13 mouse cellular contexts compared by ENCODE assay signal in genomic region chr15:61308936-61309335, GRCm38 (mm10).
DNase-seq lines count a peak whose midpoint lies in the region; ATAC-seq and TF ChIP-seq lines count a peak whose summit lies in the region.
"Had no signal": no experiment of that assay in that cellular context is flagged by ENCODE, and none has a peak within 500 bp of the region (broad histone marks: within the 10 kb centered on the region; RNA-seq: fewer than 3 reads in every experiment).

No protein-coding gene starts in this region.

- no peak for ATAC-seq in heart, embryonic 11.5 days (replicated peaks; ENCODE audit: insufficient number of reproducible peaks, low FRiP score, low TSS enrichment)
- ATAC-seq: intestine, embryonic 15.5 days had no signal

- no peak overlapping the region for H3K4me3 ChIP-seq in heart, adult 2 months
- H3K4me3 ChIP-seq in heart, embryonic 11.5 days (ENCODE audit: low read depth, low read length), result no peak overlapping the region
- H3K4me3 ChIP-seq: intestine, embryonic 15.5 days; lung, embryonic 15.5 days had no signal

- H3K4me2 ChIP-seq in heart, embryonic 11.5 days, result no peak overlapping the region
- H3K4me2 ChIP-seq: intestine, embryonic 15.5 days; lung, embryonic 15.5 days had no signal

- TF ChIP-seq POLR2A in heart, adult 2 months (IDR thresholded peaks at IDR 0.05; ENCODE audit: insufficient read depth, low read depth, low read length), result no peak

- peak; percentile 51; the same call in 1 of the 2 replicates for TF ChIP-seq EP300 in heart, adult 2 months (IDR thresholded peaks at IDR 0.05; ENCODE audit: insufficient read depth, low read depth, low read length)

- peak; percentile 33 to 53 for DNase-seq in heart, adult 2 months
- peak; percentile 83 for DNase-seq in adrenal gland, postnatal 10 days
- peak; percentile 58 for DNase-seq in heart, postnatal 25 days (ENCODE audit: low spot score)
- peak; percentile 89 for DNase-seq in lung, postnatal 36 days
- no peak for DNase-seq in left cerebral cortex, adult 8-10 months (ENCODE audit: low spot score in 2 of 2)
- DNase-seq in thymus, postnatal 14 days, result no peak
- no peak for DNase-seq in layer of hippocampus, postnatal 10 days (ENCODE audit: low spot score in 2 of 2)
- DNase-seq: cerebellum, adult 2 months; gastrocnemius, postnatal 14 days had no signal

- H3K4me1 ChIP-seq in heart, adult 2 months (ENCODE audit: control insufficient read depth, insufficient read depth, low read length), result no peaks in the 10 kb centered on the region
- no peaks in the 10 kb centered on the region for H3K4me1 ChIP-seq in heart, embryonic 11.5 days (ENCODE audit: control insufficient read depth, insufficient read depth, low read length)
- H3K4me1 ChIP-seq: intestine, embryonic 15.5 days; lung, embryonic 15.5 days had no signal

- H3K9me3 ChIP-seq in heart, embryonic 11.5 days (replicated peaks; ENCODE audit: control insufficient read depth, low read length), result no peaks in the 10 kb centered on the region
- H3K9me3 ChIP-seq: intestine, embryonic 15.5 days; lung, embryonic 15.5 days had no signal

- WGBS in heart, adult 2 months, result 42% methylated on average over 4 of the region's 4 CpGs
- WGBS in heart, embryonic 11.5 days (ENCODE audit: insufficient replicate concordance), result 71% methylated on average over 4 of the region's 4 CpGs

- no peaks in the 10 kb centered on the region for H3K27me3 ChIP-seq in heart, adult 2 months (ENCODE audit: control insufficient read depth, insufficient read depth, low read length)
- no peaks in the 10 kb centered on the region for H3K27me3 ChIP-seq in heart, embryonic 11.5 days (ENCODE audit: control insufficient read depth, insufficient read depth, low read length)
- H3K27me3 ChIP-seq: CH12.LX; intestine, embryonic 15.5 days; lung, embryonic 15.5 days had no signal

- intact Hi-C loops in heart, adult 2 months (cut with DNase I), result no loop called here
- intact Hi-C loops in heart, postnatal 25 days (cut with DNase I), result no loop called here

- H3K79me2 ChIP-seq in heart, adult 2 months (replicated peaks; ENCODE audit: control insufficient read depth, insufficient read depth, low read length), result no peaks in the 10 kb centered on the region

- no peak overlapping the region for H3K9ac ChIP-seq in heart, adult 2 months (ENCODE audit: low read depth, low read length)
- H3K9ac ChIP-seq in heart, embryonic 11.5 days (ENCODE audit: low read depth, low read length), result no peak overlapping the region
- H3K9ac ChIP-seq: intestine, embryonic 15.5 days; lung, embryonic 15.5 days had no signal

- no peak for TF ChIP-seq CTCF in heart, adult 2 months (IDR thresholded peaks at IDR 0.05)

- H3K27ac ChIP-seq in heart, adult 2 months, result no peak overlapping the region
- H3K27ac ChIP-seq in heart, embryonic 11.5 days (ENCODE audit: low read depth, low read length), result no peak overlapping the region
- H3K27ac ChIP-seq: intestine, embryonic 15.5 days; lung, embryonic 15.5 days had no signal

- H3K36me3 ChIP-seq in heart, adult 2 months (ENCODE audit: control insufficient read depth, insufficient read depth, low read length), result no peaks in the 10 kb centered on the region
- no peaks in the 10 kb centered on the region for H3K36me3 ChIP-seq in heart, embryonic 11.5 days (ENCODE audit: control insufficient read depth, insufficient read depth, low read length)
- H3K36me3 ChIP-seq: intestine, embryonic 15.5 days; lung, embryonic 15.5 days had no signal

Comparison
In these comparisons a context has a peak if more than half of its experiments do, and no peak if none do; other contexts are left out.
1. DNase-seq: peak in heart, adult 2 months (2 of 2), adrenal gland, postnatal 10 days (single experiment), heart, postnatal 25 days (single experiment) and lung, postnatal 36 days (single experiment); none in left cerebral cortex, adult 8-10 months (0 of 2), thymus, postnatal 14 days (single experiment) and layer of hippocampus, postnatal 10 days (0 of 2).